Mouse (Mus musculus) E14TG2a.4 (cell line): ENCODE data around the gene Cyb561a3.

Source experiments
- CTCF ChIP-seq: conservative IDR thresholded peaks from 2 replicates; pipeline ENCODE4 v1.5.1; 2014; ENCODE audit warnings: low read length
- NANOG ChIP-seq: IDR thresholded peaks from 2 replicates; pipeline ENCODE4 v1.6.1; 2014; ENCODE audit warnings: borderline replicate concordance, low read length, mixed read lengths
- POU5F1 ChIP-seq: IDR thresholded peaks from 2 replicates; pipeline ENCODE4 v1.6.1; 2014; ENCODE audit warnings: low read length, borderline replicate concordance

- no peak; the same call in 1 of the 2 replicates for TF ChIP-seq CTCF
- TF ChIP-seq POU5F1 = no peak
- no peak for TF ChIP-seq NANOG
These were observed 16.9 kb upstream of the Cyb561a3 start for GRCm38 (mm10) chr19:10560108-10560507.
